18 mouse cellular contexts compared by ENCODE assay signal in genomic region chr14:103535511-103536024, GRCm38 (mm10). TPM values are rescaled to one million over a fixed set of nuclear protein-coding genes. Genes with fewer than 3 reads are reported as not detected.
"Had no signal": no experiment of that assay in that cellular context is flagged by ENCODE, and none has a peak within 500 bp of the region (broad histone marks: within the 10 kb centered on the region; RNA-seq: fewer than 3 reads in every experiment).

No protein-coding gene starts in this region.

- H3K27ac ChIP-seq: kidney, embryonic 15.5 days; left cerebral cortex, adult 2 months; liver, embryonic 13.5 days; midbrain, embryonic 12.5 days; midbrain, embryonic 15.5 days; neural tube, embryonic 12.5 days; neural tube, embryonic 15.5 days; stomach, embryonic 15.5 days had no signal

- H3K4me2 ChIP-seq: kidney, embryonic 15.5 days; liver, embryonic 13.5 days; midbrain, embryonic 12.5 days; midbrain, embryonic 15.5 days; neural tube, embryonic 12.5 days; neural tube, embryonic 15.5 days; stomach, embryonic 15.5 days had no signal

- DNase-seq: kidney, postnatal 36 days; layer of hippocampus, postnatal 36 days; liver, embryonic 13.5 days; lung, adult 2 months; lung, postnatal 4 days; right cerebral cortex, adult 18-20 months; right cerebral cortex, postnatal 25 days; spleen, adult 18-20 months; thymus, postnatal 25 days had no signal

- H3K9ac ChIP-seq: kidney, embryonic 15.5 days; liver, embryonic 13.5 days; midbrain, embryonic 12.5 days; midbrain, embryonic 15.5 days; neural tube, embryonic 12.5 days; neural tube, embryonic 15.5 days; stomach, embryonic 15.5 days had no signal

- ATAC-seq: midbrain, embryonic 15.5 days had no signal

- H3K4me1 ChIP-seq: kidney, embryonic 15.5 days; liver, embryonic 13.5 days; megakaryocyte, embryonic 14.5 days; midbrain, embryonic 12.5 days; midbrain, embryonic 15.5 days; neural tube, embryonic 12.5 days; stomach, embryonic 15.5 days had no signal

- H3K9me3 ChIP-seq: kidney, embryonic 15.5 days; liver, embryonic 13.5 days; megakaryocyte, embryonic 14.5 days; midbrain, embryonic 12.5 days; midbrain, embryonic 15.5 days; neural tube, embryonic 12.5 days; neural tube, embryonic 15.5 days; stomach, embryonic 15.5 days had no signal

- H3K27me3 ChIP-seq: kidney, embryonic 15.5 days; liver, embryonic 13.5 days; megakaryocyte, embryonic 14.5 days; midbrain, embryonic 12.5 days; midbrain, embryonic 15.5 days; neural tube, embryonic 12.5 days; neural tube, embryonic 15.5 days; stomach, embryonic 15.5 days had no signal

- H3K4me3 ChIP-seq: kidney, embryonic 15.5 days; left cerebral cortex, adult 2 months; liver, embryonic 13.5 days; megakaryocyte, embryonic 14.5 days; midbrain, embryonic 12.5 days; midbrain, embryonic 15.5 days; neural tube, embryonic 12.5 days; neural tube, embryonic 15.5 days; stomach, embryonic 15.5 days had no signal

- H3K36me3 ChIP-seq: kidney, embryonic 15.5 days; liver, embryonic 13.5 days; midbrain, embryonic 12.5 days; midbrain, embryonic 15.5 days; neural tube, embryonic 12.5 days; neural tube, embryonic 15.5 days; stomach, embryonic 15.5 days had no signal

RNA-seq across cellular contexts. Expression of gene Scel, which starts 22.4 kb away (rescaled TPM):
- total RNA-seq: liver, adult 2 months had no signal
- polyA plus RNA-seq: liver, adult 2 months had no signal
